Mouse (Mus musculus) Patski (cell line): ENCODE data around the gene Tmem52b. TPM values are rescaled to one million over a fixed set of nuclear protein-coding genes. Genes with fewer than 3 reads are reported as not detected.
"Not testable (repeated sequence)": the region's sequence is repeated elsewhere in the genome, so short reads cannot be mapped to it uniquely, and the experiment has no call there.

Source experiments
- ATAC-seq: fragments of 100-300 bp; one replicate; pipeline ENCODE4 v1.8.0; 2021
- CTCF ChIA-PET: fragments of 350-600 bp; sonication (Branson Sonifier 250); formaldehyde crosslinking; loops from one replicate; lab custom pipeline; 2022; ENCODE audit warnings: inconsistent platforms; lab: Charles Lee
- POLR2A ChIA-PET: fragments of 350-600 bp; sonication (Branson Sonifier 250); formaldehyde crosslinking; loops from one replicate; lab custom pipeline; 2022; ENCODE audit warnings: antibody characterized with exemption, inconsistent platforms; lab: Charles Lee
- DNase-seq: peaks from one replicate; pipeline ENCODE4 v3.0.0-alpha.2; 2011; ENCODE audit warnings: low read depth, low spot score
- H3K27me3 ChIP-seq: fragments of 371-371 bp; one replicate; pipeline ENCODE4 v1.5.1; 2021
- CTCF ChIP-seq: fragments of 100-300 bp; IDR thresholded peaks from one replicate; pipeline ENCODE4 v1.5.1; 2021
- in situ Hi-C: fragments of 300-500 bp; cut with MboI; formaldehyde crosslinking; loops from 3 replicates; pipeline ENCODE4 v1.11.1; 2018; ENCODE audit warnings: low pct_unique_long_range_greater_than_20kb, mixed read lengths
- polyA plus RNA-seq: library from polyadenylated mRNA; unstranded; gene quantifications from one replicate; pipeline ENCODE4 v1.2.3, GENCODE M21; 2021

The Tmem52b gene
- 0.19 TPM for polyA plus RNA-seq

- no peak for TF ChIP-seq CTCF
- H3K27me3 ChIP-seq = peaks cover 5% of the 10 kb centered on the region
- ATAC-seq = no peak
- CTCF ChIA-PET = no interaction called here
- POLR2A ChIA-PET = no interaction called here
- in situ Hi-C loops = no loop called here
- DNase-seq = no peak
These were observed at the start of gene Tmem52b for GRCm38 (mm10) chr6:129512367-129512766. Gene Tmem52b (plus strand): TSS chr6:129512555.

GRCm38 (mm10) chr6:129471386-129471785 is 41.0 kb upstream of the Tmem52b start:
- CTCF ChIA-PET = interaction anchor here (1.0 kb wide), 1 partner anchor 40 kb away, joined by 3 read pairs; no protein-coding TSS in a partner anchor
- no peak for TF ChIP-seq CTCF
- peaks cover 19% of the 10 kb centered on the region for H3K27me3 ChIP-seq
- no peak for ATAC-seq
- in situ Hi-C loops = no loop called here
- POLR2A ChIA-PET = no interaction called here
- no peak for DNase-seq

GRCm38 (mm10) chr6:129472627-129473026 is 39.7 kb upstream of the Tmem52b start:
- in situ Hi-C loops = no loop called here
- ChIA-PET POLR2A (no interaction called here), CTCF (no interaction called here)
- no peak for TF ChIP-seq CTCF
- no peak for DNase-seq
- no peak for ATAC-seq
- peaks cover 19% of the 10 kb centered on the region for H3K27me3 ChIP-seq

GRCm38 (mm10) chr6:129476404-129477126 is 35.8 kb upstream of the Tmem52b start:
- TF ChIP-seq CTCF = peak; percentile 53
- DNase-seq (no peak), ATAC-seq (no peak)
- ChIA-PET CTCF (no interaction called here), POLR2A (no interaction called here)
- peaks cover 4% of the 10 kb centered on the region for H3K27me3 ChIP-seq
- in situ Hi-C loops = no loop called here

- in situ Hi-C loops = no loop called here
- DNase-seq = no peak
- ChIA-PET POLR2A (no interaction called here), CTCF (interaction anchor here (0.6 to 1.0 kb wide), 2 partner anchors 11 to 22 kb away, joined by 3 read pairs; no protein-coding TSS in a partner anchor)
- H3K27me3 ChIP-seq = peaks cover 4% of the 10 kb centered on the region
- ATAC-seq = no peak
- no peak for TF ChIP-seq CTCF
These were observed 32.0 kb upstream of the Tmem52b start for GRCm38 (mm10) chr6:129480089-129480958.

GRCm38 (mm10) chr6:129494924-129495323 is 17.4 kb upstream of the Tmem52b start:
- peaks cover 35% of the 10 kb centered on the region for H3K27me3 ChIP-seq
- POLR2A ChIA-PET = no interaction called here
- CTCF ChIA-PET = no interaction called here
- ATAC-seq (no peak), DNase-seq (no peak)
- in situ Hi-C loops = no loop called here
- no peak for TF ChIP-seq CTCF

GRCm38 (mm10) chr6:129497345-129498218 is 14.8 kb upstream of the Tmem52b start:
- no peak for ATAC-seq
- peaks cover 25% of the 10 kb centered on the region for H3K27me3 ChIP-seq
- in situ Hi-C loops = no loop called here
- TF ChIP-seq CTCF = no peak
- DNase-seq = no peak
- ChIA-PET CTCF (interaction anchor here (0.8 to 1.0 kb wide), 2 partner anchors 20 to 26 kb away, joined by 3 read pairs; no protein-coding TSS in a partner anchor), POLR2A (no interaction called here)

- POLR2A ChIA-PET, ATAC-seq, in situ Hi-C loops, DNase-seq: not testable (repeated sequence)
- peaks cover 28% of the 10 kb centered on the region for H3K27me3 ChIP-seq
- CTCF ChIA-PET = interaction anchor here (1.2 kb wide), 1 partner anchor 18 kb away, joined by 3 read pairs; no protein-coding TSS in a partner anchor
These were observed 12.8 kb upstream of the Tmem52b start for GRCm38 (mm10) chr6:129499516-129499915.

GRCm38 (mm10) chr6:129503471-129503870 is 8.9 kb upstream of the Tmem52b start:
- no peak for DNase-seq
- no peak for ATAC-seq
- no peak for TF ChIP-seq CTCF
- H3K27me3 ChIP-seq = peaks cover 17% of the 10 kb centered on the region
- POLR2A ChIA-PET = no interaction called here
- in situ Hi-C loops = no loop called here
- CTCF ChIA-PET = no interaction called here

GRCm38 (mm10) chr6:129507024-129507423 is 5.3 kb upstream of the Tmem52b start, which contains the start of gene Olr1:
Gene Olr1 (minus strand): TSS chr6:129507165.
- CTCF ChIA-PET = no interaction called here
- TF ChIP-seq CTCF = no peak

More at GRCm38 (mm10) chr6:129507024-129507423, 5.3 kb upstream of the Tmem52b start, which contains the start of gene Olr1:
- in situ Hi-C loops = no loop called here
- H3K27me3 ChIP-seq = peaks cover 17% of the 10 kb centered on the region
- DNase-seq (no peak), ATAC-seq (no peak)
- POLR2A ChIA-PET = no interaction called here
